Mouse (Mus musculus): ENCODE measurements around the gene Patz1. TPM values are rescaled to one million over a fixed set of nuclear protein-coding genes. Genes with fewer than 3 reads are reported as not detected.

Patz1 gene
- polyA plus RNA-seq (2015; fragmentation: Nextera tagmentation; extraction: Ambion mirVana): 47.8 and 51.0 TPM in 2 replicates

GRCm38 (mm10) chr11:3288521-3289301 lies at the start of gene Patz1:
TSS of gene Patz1 (plus strand) at chr11:3288874.
- Histone ChIP-seq H3K36me3 (ENCODE audit: insufficient read depth, low read length) (peaks cover 8% of the 10 kb centered on the region; the same call in 1 of the 2 replicates), H3K4me1 (replicated peaks; ENCODE audit: insufficient read depth, low read length) (peaks cover 10% of the 10 kb centered on the region; the same call in 1 of the 2 replicates), H3K27me3 (ENCODE audit: insufficient read depth, low read length) (no peaks in the 10 kb centered on the region), H3K4me2 (ENCODE audit: low read length) (peak within 1 kb of the TSS; percentile 96), H3K9ac (ENCODE audit: low read depth, low read length) (peak within 1 kb of the TSS; percentile 97), H3K4me3 (replicated peaks; ENCODE audit: low read depth, low read length) (peak within 1 kb of the TSS; percentile 80), H3K27ac (peak within 1 kb of the TSS; percentile 100), H3K9me3 (replicated peaks; ENCODE audit: low read length) (no peaks in the 10 kb centered on the region)
- TF ChIP-seq CTCF (IDR thresholded peaks at IDR 0.05; ENCODE audit: low read depth): no peak
- DNase-seq (ENCODE audit: low spot score) (peak; percentile 84), ATAC-seq (replicated peaks; ENCODE audit: low FRiP score, low read depth) (peak; percentile 34)
- WGBS: under 1% methylated on average over 41 of the region's 41 CpGs

GRCm38 (mm10) chr11:3242395-3242794 lies 46.3 kb upstream of the Patz1 start:
- Histone ChIP-seq H3K27me3 (ENCODE audit: insufficient read depth, low read length) (no peaks in the 10 kb centered on the region), H3K4me2 (ENCODE audit: low read length) (no peak overlapping the region), H3K36me3 (ENCODE audit: insufficient read depth, low read length) (peaks cover 55% of the 10 kb centered on the region), H3K9ac (ENCODE audit: low read depth, low read length) (no peak overlapping the region), H3K4me1 (replicated peaks; ENCODE audit: insufficient read depth, low read length) (no peaks in the 10 kb centered on the region), H3K4me3 (replicated peaks; ENCODE audit: low read depth, low read length) (no peak overlapping the region), H3K27ac (no peak overlapping the region), H3K9me3 (replicated peaks; ENCODE audit: low read length) (no peaks in the 10 kb centered on the region)
- DNase-seq (ENCODE audit: low spot score): no peak
- ATAC-seq (replicated peaks; ENCODE audit: low FRiP score, low read depth): no peak
- no peak for TF ChIP-seq CTCF (IDR thresholded peaks at IDR 0.05; ENCODE audit: low read depth)
- WGBS: 95% methylated on average over 7 of the region's 7 CpGs

DNA sequence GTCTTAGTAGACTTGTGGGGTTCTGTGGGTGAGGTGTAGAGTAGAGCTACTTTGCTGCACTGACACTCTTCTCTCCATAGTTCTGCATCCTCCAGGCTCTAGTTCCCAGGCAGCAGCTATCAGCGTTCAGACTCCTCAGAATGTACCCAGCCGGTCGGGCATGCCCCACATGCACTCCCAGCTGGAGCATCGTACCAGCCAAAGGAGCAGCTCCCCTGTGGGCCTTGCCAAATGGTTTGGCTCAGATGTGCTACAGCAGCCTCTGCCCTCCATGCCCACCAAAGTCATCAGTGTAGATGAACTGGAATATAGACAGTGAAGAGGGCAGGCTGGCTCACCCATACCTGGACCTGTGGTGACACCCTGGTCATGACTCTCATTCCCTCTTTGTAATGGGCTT lies 44.9 kb upstream of the Patz1 start:
- H3K27ac ChIP-seq: no peak overlapping the region
- DNase-seq (ENCODE audit: low spot score): no peak
- H3K9ac ChIP-seq (ENCODE audit: low read depth, low read length): no peak overlapping the region
- no peaks in the 10 kb centered on the region for H3K4me1 ChIP-seq (replicated peaks; ENCODE audit: insufficient read depth, low read length)
- no peaks in the 10 kb centered on the region for H3K9me3 ChIP-seq (replicated peaks; ENCODE audit: low read length)
- peaks cover 58% of the 10 kb centered on the region for H3K36me3 ChIP-seq (ENCODE audit: insufficient read depth, low read length)
- no peak overlapping the region for H3K4me3 ChIP-seq (replicated peaks; ENCODE audit: low read depth, low read length)
- 88% methylated on average over 4 of the region's 4 CpGs for WGBS
- no peak for TF ChIP-seq CTCF (IDR thresholded peaks at IDR 0.05; ENCODE audit: low read depth)
- ATAC-seq (replicated peaks; ENCODE audit: low FRiP score, low read depth): no peak
- no peaks in the 10 kb centered on the region for H3K27me3 ChIP-seq (ENCODE audit: insufficient read depth, low read length)
- no peak overlapping the region for H3K4me2 ChIP-seq (ENCODE audit: low read length)

GRCm38 (mm10) chr11:3247387-3247786 lies 41.3 kb upstream of the Patz1 start:
- no peak overlapping the region for H3K27ac ChIP-seq
- no peak for TF ChIP-seq CTCF (IDR thresholded peaks at IDR 0.05; ENCODE audit: low read depth)
- 81% methylated on average over 2 of the region's 2 CpGs for WGBS
- no peak overlapping the region for H3K9ac ChIP-seq (ENCODE audit: low read depth, low read length)
- H3K4me3 ChIP-seq (replicated peaks; ENCODE audit: low read depth, low read length): no peak overlapping the region
- DNase-seq (ENCODE audit: low spot score): no peak
- ATAC-seq (replicated peaks; ENCODE audit: low FRiP score, low read depth): no peak
- H3K27me3 ChIP-seq (ENCODE audit: insufficient read depth, low read length): no peaks in the 10 kb centered on the region
- no peak overlapping the region for H3K4me2 ChIP-seq (ENCODE audit: low read length)
- H3K36me3 ChIP-seq (ENCODE audit: insufficient read depth, low read length): peaks cover 68% of the 10 kb centered on the region
- no peaks in the 10 kb centered on the region for H3K9me3 ChIP-seq (replicated peaks; ENCODE audit: low read length)
- no peaks in the 10 kb centered on the region for H3K4me1 ChIP-seq (replicated peaks; ENCODE audit: insufficient read depth, low read length)

DNA sequence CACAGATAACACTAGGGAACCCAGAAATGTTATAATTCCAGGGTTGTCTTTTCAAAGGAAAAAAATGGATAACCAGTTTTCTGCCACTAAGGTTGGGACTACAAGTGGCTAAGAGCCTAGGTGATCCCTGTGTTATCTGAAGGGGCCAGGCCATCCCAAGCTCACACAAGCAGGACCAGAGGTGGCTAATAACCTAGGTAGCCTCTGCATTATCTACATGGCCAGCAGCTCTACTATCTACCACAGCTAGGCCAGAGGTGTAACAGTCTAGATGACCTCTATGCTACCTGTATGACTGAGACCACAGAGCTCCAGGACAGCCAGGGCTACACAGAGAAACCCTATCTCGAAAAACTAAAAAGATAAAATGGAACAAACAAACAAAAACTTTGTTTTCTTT lies 29.1 kb upstream of the Patz1 start:
- no peak for TF ChIP-seq CTCF (IDR thresholded peaks at IDR 0.05; ENCODE audit: low read depth)
- no peak for DNase-seq (ENCODE audit: low spot score)
- no peaks in the 10 kb centered on the region for H3K9me3 ChIP-seq (replicated peaks; ENCODE audit: low read length)
- 0 out of 2 replicates have a peak, but pooled peaks cover 2% of the 10 kb centered on the region for H3K4me1 ChIP-seq (replicated peaks; ENCODE audit: insufficient read depth, low read length)
- no peak overlapping the region for H3K4me2 ChIP-seq (ENCODE audit: low read length)
- peaks cover 58% of the 10 kb centered on the region for H3K36me3 ChIP-seq (ENCODE audit: insufficient read depth, low read length)
- H3K4me3 ChIP-seq (replicated peaks; ENCODE audit: low read depth, low read length): no peak overlapping the region
- no peak for ATAC-seq (replicated peaks; ENCODE audit: low FRiP score, low read depth)
- H3K27ac ChIP-seq: no peak overlapping the region
- WGBS: 100% methylated on average over 1 of the region's 1 CpGs
- no peak overlapping the region for H3K9ac ChIP-seq (ENCODE audit: low read depth, low read length)
- H3K27me3 ChIP-seq (ENCODE audit: insufficient read depth, low read length): no peaks in the 10 kb centered on the region

DNA sequence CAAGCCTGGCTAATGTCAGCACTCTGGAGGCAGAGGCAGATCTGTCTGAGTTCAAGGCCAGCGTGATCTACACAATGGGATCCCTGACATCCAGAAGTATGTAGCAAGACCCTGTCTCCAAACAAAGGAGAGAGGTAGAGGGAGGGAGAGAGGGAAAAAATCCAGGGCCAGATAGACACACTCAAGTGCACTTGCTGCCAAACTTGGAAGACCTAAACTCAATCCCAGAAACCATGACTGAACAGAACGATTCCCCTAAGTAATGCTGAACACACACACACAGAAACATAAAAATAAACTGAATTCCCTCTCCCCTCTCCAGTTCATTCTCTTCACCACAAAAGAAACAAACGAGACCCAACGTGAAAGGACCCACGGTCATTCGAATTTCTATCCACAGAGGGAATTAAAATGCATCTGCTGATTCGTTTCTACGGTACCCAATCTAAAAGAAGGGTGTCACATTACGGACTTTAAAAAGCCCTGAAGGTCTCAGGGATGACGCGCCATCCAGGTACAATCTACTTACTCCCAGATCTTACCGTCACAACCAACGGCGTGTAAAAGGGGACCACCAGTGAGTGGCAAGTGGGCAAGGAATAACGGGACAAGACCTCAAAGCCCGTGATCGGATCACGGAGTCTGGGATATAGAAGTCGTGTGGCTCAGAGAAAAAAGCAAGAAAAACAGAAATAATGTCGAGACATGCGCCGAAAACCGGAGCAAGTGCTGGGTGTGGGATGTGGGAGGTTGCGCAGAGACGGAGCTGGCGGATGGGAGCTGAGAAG lies 23.2 kb upstream of the Patz1 start:
- H3K4me2 ChIP-seq (ENCODE audit: low read length): peak overlapping the region; percentile 68
- H3K9ac ChIP-seq (ENCODE audit: low read depth, low read length): peak overlapping the region; percentile 99
- no peaks in the 10 kb centered on the region for H3K27me3 ChIP-seq (ENCODE audit: insufficient read depth, low read length)
- peak overlapping the region; percentile 96 for H3K27ac ChIP-seq
- H3K36me3 ChIP-seq (ENCODE audit: insufficient read depth, low read length): peaks cover 17% of the 10 kb centered on the region
- WGBS: under 1% methylated on average over 26 of the region's 26 CpGs
- no peak for TF ChIP-seq CTCF (IDR thresholded peaks at IDR 0.05; ENCODE audit: low read depth)
- H3K4me1 ChIP-seq (replicated peaks; ENCODE audit: insufficient read depth, low read length): peaks cover 11% of the 10 kb centered on the region
- ATAC-seq (replicated peaks; ENCODE audit: low FRiP score, low read depth) (0 out of 2 replicates have a peak, but pooled peaks have one; percentile 1), DNase-seq (ENCODE audit: low spot score) (peak; percentile 75)
- no peaks in the 10 kb centered on the region for H3K9me3 ChIP-seq (replicated peaks; ENCODE audit: low read length)
- peak overlapping the region; percentile 84 for H3K4me3 ChIP-seq (replicated peaks; ENCODE audit: low read depth, low read length)

Measured in kidney, postnatal 0 days (tissue).